Mouse (Mus musculus): ENCODE data around the gene Wscd2. TPM values are rescaled to one million over a fixed set of nuclear protein-coding genes. Genes with fewer than 3 reads are reported as not detected.

Wscd2 gene
- total and polyA plus RNA-seq, 3 experiments, result 0.27 TPM; not detected in 2

DNA sequence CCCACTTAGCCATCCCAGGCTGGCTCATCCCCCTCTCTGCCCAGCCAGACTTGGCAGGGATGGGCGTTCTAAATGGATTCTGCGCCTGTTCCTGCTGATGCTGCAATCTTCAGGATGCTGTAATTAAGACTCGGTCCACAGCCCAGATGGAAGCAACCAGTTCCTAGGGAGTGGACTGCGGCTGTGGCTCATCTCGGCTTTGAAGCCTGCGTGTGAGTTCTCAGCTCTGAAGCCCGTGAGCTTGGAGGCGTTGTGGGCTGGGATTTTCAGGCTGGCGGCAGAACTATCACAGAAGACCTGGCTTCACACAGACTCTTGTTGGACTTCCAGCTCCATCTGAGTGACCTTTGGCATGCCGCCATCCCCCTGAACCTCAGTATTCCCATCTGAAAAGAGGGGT, 34.1 kb upstream of the Wscd2 start:
- Histone ChIP-seq H3K4me1 (ENCODE audit: insufficient read depth, low read depth, low read length) (no peaks in the 10 kb centered on the region), H3K27me3 (ENCODE audit: insufficient read depth, low read length) (no peaks in the 10 kb centered on the region), H3K4me3 (ENCODE audit: low read depth, low read length) (no peak overlapping the region), H3K36me3 (replicated peaks) (no peaks in the 10 kb centered on the region), H3K9me3 (replicated peaks) (peaks cover 96% of the 10 kb centered on the region)
- DNase-seq (ENCODE audit: low spot score) (no peak), ATAC-seq (ENCODE audit: extremely low read depth, insufficient number of reproducible peaks, low FRiP score, poor library complexity, severe bottlenecking) (no peak)
- no peak for TF ChIP-seq CTCF (IDR thresholded peaks at IDR 0.05; ENCODE audit: low read depth, low read length)
- no peak for TF ChIP-seq GATA1 (IDR thresholded peaks at IDR 0.05; ENCODE audit: borderline replicate concordance, low read length)
- no peak for TF ChIP-seq TAL1 (conservative IDR thresholded peaks at IDR 0.05; ENCODE audit: low read depth, low read length)
- no peak for TF ChIP-seq POLR2AphosphoS5 (IDR thresholded peaks at IDR 0.05; ENCODE audit: insufficient replicate concordance, low read depth, low read length)
- no peak for TF ChIP-seq GATA2 (IDR thresholded peaks at IDR 0.05; ENCODE audit: borderline replicate concordance, low read depth, low read length)

DNA sequence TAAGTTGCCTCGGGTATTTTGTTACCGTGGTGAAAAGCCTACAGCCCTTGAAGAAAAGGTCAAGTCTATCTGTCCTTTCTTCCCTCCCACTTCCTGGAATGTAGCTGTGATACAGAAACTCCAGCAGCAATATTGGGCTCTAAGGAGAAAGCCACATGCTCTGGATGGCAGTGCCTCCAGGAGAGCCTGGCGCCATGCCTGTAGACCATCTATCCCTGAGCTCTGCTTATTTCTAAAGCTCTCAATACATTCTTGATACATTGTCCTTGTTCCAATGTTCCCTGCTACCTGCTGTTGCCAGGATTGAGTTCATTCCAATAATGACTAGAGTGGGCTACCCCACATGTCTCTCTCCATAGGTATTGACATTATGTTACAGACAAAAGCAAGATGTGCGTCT, 33.4 kb upstream of the Wscd2 start:
- no peak for ATAC-seq (ENCODE audit: extremely low read depth, insufficient number of reproducible peaks, low FRiP score, poor library complexity, severe bottlenecking)
- TF ChIP-seq GATA1 (IDR thresholded peaks at IDR 0.05; ENCODE audit: borderline replicate concordance, low read length) (no peak), TAL1 (conservative IDR thresholded peaks at IDR 0.05; ENCODE audit: low read depth, low read length) (no peak), GATA2 (IDR thresholded peaks at IDR 0.05; ENCODE audit: borderline replicate concordance, low read depth, low read length) (no peak), CTCF (IDR thresholded peaks at IDR 0.05; ENCODE audit: low read depth, low read length) (no peak), POLR2AphosphoS5 (IDR thresholded peaks at IDR 0.05; ENCODE audit: insufficient replicate concordance, low read depth, low read length) (no peak)
- Histone ChIP-seq H3K4me1 (ENCODE audit: insufficient read depth, low read depth, low read length) (no peaks in the 10 kb centered on the region), H3K4me3 (ENCODE audit: low read depth, low read length) (no peak overlapping the region), H3K9me3 (replicated peaks) (peaks cover 95% of the 10 kb centered on the region), H3K27me3 (ENCODE audit: insufficient read depth, low read length) (no peaks in the 10 kb centered on the region), H3K36me3 (replicated peaks) (no peaks in the 10 kb centered on the region)
- DNase-seq (ENCODE audit: low spot score), result no peak

DNA sequence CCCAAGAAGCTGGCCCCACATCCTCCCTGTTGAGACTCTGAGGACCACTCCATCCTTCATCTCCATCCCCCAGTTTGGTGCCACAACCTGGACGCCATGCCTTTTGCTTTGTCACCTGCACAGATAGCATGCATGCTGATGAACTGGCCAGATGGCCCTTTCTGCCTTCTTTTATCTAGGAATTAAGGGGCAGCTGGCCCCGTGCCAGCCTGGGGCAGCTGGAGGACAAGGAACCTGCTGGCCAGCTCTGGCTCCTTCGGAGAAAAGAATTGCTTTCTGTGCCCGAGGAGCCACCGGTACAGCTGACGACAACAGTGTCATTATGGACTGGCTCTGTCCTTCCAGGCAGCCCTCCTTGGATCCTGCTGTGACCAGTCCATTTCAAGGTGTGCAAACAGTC, 32.9 kb upstream of the Wscd2 start:
- H3K9me3 ChIP-seq (replicated peaks), result peaks cover 95% of the 10 kb centered on the region
- no peaks in the 10 kb centered on the region for H3K4me1 ChIP-seq (ENCODE audit: insufficient read depth, low read depth, low read length)
- H3K4me3 ChIP-seq (ENCODE audit: low read depth, low read length), result no peak overlapping the region
- ATAC-seq (ENCODE audit: extremely low read depth, insufficient number of reproducible peaks, low FRiP score, poor library complexity, severe bottlenecking) (no peak), DNase-seq (ENCODE audit: low spot score) (no peak)
- H3K27me3 ChIP-seq (ENCODE audit: insufficient read depth, low read length), result no peaks in the 10 kb centered on the region
- TF ChIP-seq CTCF (IDR thresholded peaks at IDR 0.05; ENCODE audit: low read depth, low read length) (no peak), TAL1 (conservative IDR thresholded peaks at IDR 0.05; ENCODE audit: low read depth, low read length) (no peak), GATA2 (IDR thresholded peaks at IDR 0.05; ENCODE audit: borderline replicate concordance, low read depth, low read length) (no peak), POLR2AphosphoS5 (IDR thresholded peaks at IDR 0.05; ENCODE audit: insufficient replicate concordance, low read depth, low read length) (no peak), GATA1 (IDR thresholded peaks at IDR 0.05; ENCODE audit: borderline replicate concordance, low read length) (no peak)
- no peaks in the 10 kb centered on the region for H3K36me3 ChIP-seq (replicated peaks)

- no peaks in the 10 kb centered on the region; the same call in 1 of the 2 replicates for H3K27me3 ChIP-seq (ENCODE audit: insufficient read depth, low read length)
- no peaks in the 10 kb centered on the region for H3K36me3 ChIP-seq (replicated peaks)
- ATAC-seq (ENCODE audit: extremely low read depth, insufficient number of reproducible peaks, low FRiP score, poor library complexity, severe bottlenecking) (no peak), DNase-seq (ENCODE audit: low spot score) (no peak)
- peaks cover 88% of the 10 kb centered on the region for H3K9me3 ChIP-seq (replicated peaks)
- TF ChIP-seq GATA1 (IDR thresholded peaks at IDR 0.05; ENCODE audit: borderline replicate concordance, low read length) (no peak), TAL1 (conservative IDR thresholded peaks at IDR 0.05; ENCODE audit: low read depth, low read length) (no peak), CTCF (IDR thresholded peaks at IDR 0.05; ENCODE audit: low read depth, low read length) (no peak), GATA2 (IDR thresholded peaks at IDR 0.05; ENCODE audit: borderline replicate concordance, low read depth, low read length) (no peak), POLR2AphosphoS5 (IDR thresholded peaks at IDR 0.05; ENCODE audit: insufficient replicate concordance, low read depth, low read length) (no peak)
- no peaks in the 10 kb centered on the region for H3K4me1 ChIP-seq (ENCODE audit: insufficient read depth, low read depth, low read length)
- no peak overlapping the region for H3K4me3 ChIP-seq (ENCODE audit: low read depth, low read length)
Measured at GRCm38 (mm10) chr5:113459942-113460341, 30.2 kb upstream of the Wscd2 start.

GRCm38 (mm10) chr5:113461582-113461981, 28.6 kb upstream of the Wscd2 start:
- H3K27me3 ChIP-seq (ENCODE audit: insufficient read depth, low read length), result no peaks in the 10 kb centered on the region; the same call in 1 of the 2 replicates

DNA sequence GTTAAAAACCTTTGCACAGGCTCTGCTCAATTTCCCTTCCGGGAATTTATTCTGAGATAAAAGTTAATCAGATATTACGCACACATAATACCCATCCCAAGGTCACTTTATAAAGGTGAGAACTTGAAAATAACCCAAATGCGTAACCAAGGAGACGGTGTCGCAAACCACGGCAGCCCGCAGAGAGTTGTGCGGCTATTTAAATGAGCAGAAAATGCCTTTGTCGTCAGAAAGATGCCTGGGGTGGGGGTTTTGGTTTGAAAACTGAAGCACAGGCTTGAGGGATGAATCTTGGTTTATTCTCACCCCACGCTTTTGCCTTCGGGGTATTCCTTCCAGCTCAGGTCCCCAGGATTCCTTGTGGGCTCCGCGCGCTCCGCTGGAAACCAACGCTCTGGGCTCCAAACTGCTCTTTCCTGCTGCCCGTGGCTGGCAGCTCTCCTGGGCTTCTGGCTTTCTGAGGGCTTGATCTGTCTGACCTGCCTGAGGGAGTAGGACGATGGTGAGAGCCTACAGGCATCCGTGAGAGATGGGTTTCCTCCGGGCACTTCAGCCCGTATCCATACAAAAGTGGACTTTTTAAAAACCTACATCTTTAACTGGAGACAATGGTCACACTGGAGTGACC, 28.0 kb upstream of the Wscd2 start:
- ATAC-seq (ENCODE audit: extremely low read depth, insufficient number of reproducible peaks, low FRiP score, poor library complexity, severe bottlenecking), result no peak
- TF ChIP-seq POLR2AphosphoS5 (IDR thresholded peaks at IDR 0.05; ENCODE audit: insufficient replicate concordance, low read depth, low read length), result no peak
- TF ChIP-seq GATA2 (IDR thresholded peaks at IDR 0.05; ENCODE audit: borderline replicate concordance, low read depth, low read length), result no peak
- TF ChIP-seq GATA1 (IDR thresholded peaks at IDR 0.05; ENCODE audit: borderline replicate concordance, low read length), result no peak
- Histone ChIP-seq H3K27me3 (ENCODE audit: insufficient read depth, low read length) (no peaks in the 10 kb centered on the region; the same call in 1 of the 2 replicates), H3K4me1 (ENCODE audit: insufficient read depth, low read depth, low read length) (no peaks in the 10 kb centered on the region), H3K36me3 (replicated peaks) (no peaks in the 10 kb centered on the region), H3K9me3 (replicated peaks) (peaks cover 86% of the 10 kb centered on the region), H3K4me3 (ENCODE audit: low read depth, low read length) (no peak overlapping the region)
- no peak for DNase-seq (ENCODE audit: low spot score)

More at GRCm38 (mm10) chr5:113461582-113461981, 28.6 kb upstream of the Wscd2 start:
- no peak for DNase-seq (ENCODE audit: low spot score)
- peaks cover 86% of the 10 kb centered on the region for H3K9me3 ChIP-seq (replicated peaks)
- TF ChIP-seq CTCF (IDR thresholded peaks at IDR 0.05; ENCODE audit: low read depth, low read length), result no peak
- no peak for TF ChIP-seq GATA2 (IDR thresholded peaks at IDR 0.05; ENCODE audit: borderline replicate concordance, low read depth, low read length)
- no peak for TF ChIP-seq POLR2AphosphoS5 (IDR thresholded peaks at IDR 0.05; ENCODE audit: insufficient replicate concordance, low read depth, low read length)
- no peak for TF ChIP-seq TAL1 (conservative IDR thresholded peaks at IDR 0.05; ENCODE audit: low read depth, low read length)
- no peak for TF ChIP-seq GATA1 (IDR thresholded peaks at IDR 0.05; ENCODE audit: borderline replicate concordance, low read length)
- no peaks in the 10 kb centered on the region for H3K36me3 ChIP-seq (replicated peaks)
- no peak for ATAC-seq (ENCODE audit: extremely low read depth, insufficient number of reproducible peaks, low FRiP score, poor library complexity, severe bottlenecking)
- no peaks in the 10 kb centered on the region for H3K4me1 ChIP-seq (ENCODE audit: insufficient read depth, low read depth, low read length)
- no peak overlapping the region for H3K4me3 ChIP-seq (ENCODE audit: low read depth, low read length)
